Mouse (Mus musculus) colon, adult 2 months (tissue): Measurements from ENCODE around the gene Rcor3. TPM values are rescaled to one million over a fixed set of nuclear protein-coding genes. Genes with fewer than 3 reads are reported as not detected.

Source experiments
- polyA plus RNA-seq: library from polyadenylated mRNA; depleted of rRNA; stranded (reverse); fragments of >200 nt; gene quantifications from 2 replicates; pipeline ENCODE4 v1.2.3, GENCODE M21; 2012; rRNA removed

Rcor3 gene
- 26.0 and 41.4 TPM in 2 replicates for polyA plus RNA-seq

DNA sequence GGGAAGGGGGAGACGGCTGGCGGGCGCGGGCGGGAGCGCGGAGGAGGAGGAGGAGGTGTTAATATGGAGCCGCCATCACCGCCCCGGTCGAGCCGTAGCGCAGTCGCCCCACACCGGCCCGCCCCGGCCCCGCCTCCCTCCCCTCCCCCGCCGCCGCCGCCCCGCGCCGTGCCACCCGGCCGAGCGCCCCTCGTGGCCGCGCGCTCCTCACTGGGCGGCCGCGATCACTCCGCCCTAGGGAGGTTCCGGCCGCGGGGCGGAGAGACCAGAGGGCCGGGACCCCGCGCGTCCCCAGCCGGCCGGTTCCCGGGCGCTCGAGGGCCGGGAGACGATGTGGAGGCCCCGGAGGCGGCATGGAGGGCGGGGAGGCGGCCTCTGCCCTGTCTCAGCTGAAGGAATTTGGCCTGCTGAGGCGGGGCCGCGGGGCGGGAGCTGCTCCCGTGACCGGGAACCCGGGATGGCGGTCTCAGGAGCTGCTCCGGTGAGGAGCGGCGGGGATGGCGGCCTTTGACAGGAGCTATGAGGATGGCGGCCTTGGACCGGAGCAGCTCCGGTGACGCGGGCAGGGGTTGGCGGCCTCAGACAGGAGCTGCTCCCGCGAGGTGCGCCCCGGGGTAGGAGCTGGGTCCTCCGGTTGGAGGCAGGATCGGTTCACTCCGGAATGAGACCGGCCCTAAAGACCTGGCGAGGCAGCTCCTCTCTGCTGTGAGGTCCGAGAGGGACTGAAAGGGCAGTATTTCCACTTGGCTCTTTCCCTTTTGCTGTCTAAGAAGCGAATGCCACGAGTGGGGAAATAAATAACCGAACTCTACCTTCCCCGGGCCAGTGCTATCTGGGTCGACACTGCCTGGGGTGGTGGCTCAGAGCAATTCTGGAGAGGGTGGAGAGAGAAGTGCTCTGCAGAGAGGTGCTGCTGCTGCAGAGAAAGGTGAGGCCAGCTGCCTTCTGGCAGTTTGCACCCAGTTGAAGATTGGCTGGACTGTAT, at the start of gene Rcor3:
Rcor3 (minus strand) TSS at position 137 of the 985 bp plus-strand sequence.

DNA sequence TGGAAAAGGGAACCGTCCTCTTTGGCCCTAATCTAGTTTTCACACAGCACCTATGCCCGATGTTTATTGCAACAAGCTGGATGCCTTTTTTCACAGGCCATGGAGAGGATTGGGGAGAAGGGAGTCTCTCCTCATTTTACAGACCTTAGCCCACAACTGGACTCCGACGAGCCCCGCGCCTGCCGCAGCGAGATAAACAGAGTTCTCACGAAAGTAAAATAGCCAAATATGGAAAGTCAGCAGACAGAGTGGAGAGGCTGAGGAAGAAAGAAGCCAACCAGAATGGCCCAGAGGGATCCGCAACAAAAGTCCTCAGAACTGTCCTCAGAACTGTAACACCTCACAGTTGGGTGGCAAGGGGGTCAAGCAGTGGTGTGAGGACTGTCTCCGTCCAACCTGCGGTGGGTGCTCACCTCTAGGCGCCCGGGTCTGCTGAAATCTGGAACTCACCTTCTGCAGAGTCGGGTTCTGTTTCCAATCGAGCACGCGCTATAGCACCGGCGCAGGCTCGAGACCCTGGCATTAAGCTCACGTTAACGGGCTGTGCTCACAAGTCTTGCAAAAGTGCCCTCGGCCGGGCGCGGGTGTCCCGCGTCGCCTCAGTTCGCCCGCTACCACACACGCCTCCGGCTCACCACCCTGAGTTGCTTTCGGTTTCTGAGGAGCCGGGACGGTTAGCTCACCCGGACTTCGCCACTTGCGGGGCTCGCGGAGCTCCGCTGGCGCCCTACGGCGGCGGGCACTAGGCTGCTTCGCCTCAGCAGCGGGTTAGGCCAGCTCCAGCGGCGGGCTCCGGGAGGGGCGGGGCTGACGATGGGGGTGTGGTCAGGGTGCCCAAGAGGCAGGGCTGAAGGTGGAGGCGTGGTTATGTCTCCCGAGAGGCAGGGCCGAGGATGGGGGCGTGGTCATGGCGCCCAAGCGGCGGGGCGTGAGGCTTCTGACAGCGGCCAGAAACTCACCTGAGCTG, 45.8 kb downstream of the Rcor3 start, which contains the start of gene Traf5:
Traf5 (minus strand) TSS at position 754 of the 967 bp plus-strand sequence.

Other genes starting within 250 kb of the Rcor3 start
- gene Slc30a1, start 231.3 kb downstream of the Rcor3 start, polyA plus RNA-seq = 28.7 and 69.8 TPM in 2 replicates
- 0.02 and 0.12 TPM in 2 replicates for gene Rd3, start 160.7 kb downstream of the Rcor3 start, polyA plus RNA-seq
- 7.1 and 7.6 TPM in 2 replicates for gene Traf5, start 45.5 kb downstream of the Rcor3 start, polyA plus RNA-seq
- 0.21 and 0.23 TPM in 2 replicates for gene Kcnh1, start 52.7 kb upstream of the Rcor3 start, polyA plus RNA-seq